Mouse (Mus musculus) fibroblast of lung, adult 2 months (primary cell): ENCODE data around the gene Copg2.

Experiments
- DNase-seq: peaks from one replicate; pipeline ENCODE4 v3.0.0-alpha.2; 2011; ENCODE audit warnings: low read depth

Copg2 gene

DNA sequence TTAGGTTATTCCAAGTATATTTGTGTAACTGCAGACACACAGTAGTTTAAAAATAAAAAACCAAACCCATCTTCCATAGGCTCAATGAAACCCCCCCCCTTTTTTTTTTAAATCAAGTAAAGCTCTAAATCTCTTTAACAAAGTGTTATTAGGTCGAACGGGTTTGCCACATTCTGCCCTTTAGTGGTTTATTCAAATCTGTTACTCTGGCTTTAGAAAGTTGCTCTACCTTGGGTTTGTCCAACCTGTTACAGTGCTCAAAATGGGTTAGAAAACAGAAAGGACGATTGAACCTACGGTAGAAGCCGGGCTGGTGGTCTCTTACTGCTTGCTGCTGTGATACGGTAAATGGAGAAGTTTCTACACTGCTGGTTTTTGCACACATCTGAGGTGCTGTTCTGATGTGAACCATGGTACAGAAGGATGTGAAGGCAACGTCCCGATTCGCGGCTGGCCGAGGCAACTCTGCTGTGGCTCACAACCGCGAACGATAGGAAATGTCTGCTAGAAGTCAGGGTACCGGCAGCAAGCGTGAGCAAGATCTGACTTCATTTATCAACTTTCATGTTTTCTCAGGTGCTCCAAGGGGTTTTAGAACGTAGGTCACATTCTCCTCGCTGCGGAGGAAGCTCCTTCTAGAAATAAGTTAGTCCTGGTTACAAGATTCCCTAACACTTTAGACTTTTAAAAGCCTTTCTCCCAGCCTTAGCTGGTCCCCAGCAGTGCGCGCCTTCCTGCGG is 161.4 kb downstream of the Copg2 start:
- DNase-seq = no peak

DNA sequence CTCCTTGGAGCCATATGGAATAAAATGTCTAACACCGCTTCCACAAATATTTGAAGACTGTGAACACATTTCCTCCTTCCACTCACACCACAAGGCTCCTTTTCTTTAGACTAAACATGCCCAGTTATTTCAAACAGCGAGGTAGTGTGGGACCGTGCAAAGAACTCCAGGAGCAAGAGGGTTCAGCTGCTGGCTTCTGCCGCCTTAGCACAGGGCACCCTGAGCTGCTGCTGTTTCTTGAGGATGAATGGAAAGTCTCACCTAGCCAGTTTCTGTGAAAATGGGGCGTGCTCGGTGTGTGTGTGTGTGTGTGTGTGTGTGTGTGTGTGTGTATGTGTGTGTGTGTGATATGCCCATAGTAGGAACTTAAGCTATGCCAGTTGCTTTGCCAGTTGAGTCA is 162.1 kb downstream of the Copg2 start:
- DNase-seq = no peak

DNA sequence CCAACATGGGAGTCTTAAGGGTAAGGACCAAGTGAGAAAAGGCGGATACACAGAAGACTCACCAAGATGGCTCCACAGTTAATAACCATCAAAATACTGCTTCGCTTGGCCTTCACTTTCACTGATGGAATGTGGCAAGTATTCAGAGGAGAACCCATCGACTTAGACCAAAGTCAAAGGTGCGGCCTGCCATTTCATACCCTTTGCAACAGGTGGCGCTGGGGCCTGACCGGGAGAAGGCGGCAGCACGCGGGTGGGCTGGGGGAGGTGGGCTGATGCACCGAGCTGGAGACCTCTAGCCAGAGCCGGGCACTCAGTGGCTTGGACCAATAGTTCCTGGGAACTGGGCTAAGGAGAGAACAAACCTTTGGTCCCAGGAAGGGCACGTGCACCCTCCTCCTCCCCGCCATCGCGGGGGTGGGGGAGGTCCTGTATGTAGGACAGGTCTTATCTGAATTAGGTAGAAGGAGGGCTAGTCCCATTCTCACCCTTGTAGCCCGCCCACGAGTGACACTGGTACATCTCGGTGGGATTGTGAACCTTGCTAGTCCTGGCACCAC is 163.9 kb downstream of the Copg2 start:
- no peak for DNase-seq

DNA sequence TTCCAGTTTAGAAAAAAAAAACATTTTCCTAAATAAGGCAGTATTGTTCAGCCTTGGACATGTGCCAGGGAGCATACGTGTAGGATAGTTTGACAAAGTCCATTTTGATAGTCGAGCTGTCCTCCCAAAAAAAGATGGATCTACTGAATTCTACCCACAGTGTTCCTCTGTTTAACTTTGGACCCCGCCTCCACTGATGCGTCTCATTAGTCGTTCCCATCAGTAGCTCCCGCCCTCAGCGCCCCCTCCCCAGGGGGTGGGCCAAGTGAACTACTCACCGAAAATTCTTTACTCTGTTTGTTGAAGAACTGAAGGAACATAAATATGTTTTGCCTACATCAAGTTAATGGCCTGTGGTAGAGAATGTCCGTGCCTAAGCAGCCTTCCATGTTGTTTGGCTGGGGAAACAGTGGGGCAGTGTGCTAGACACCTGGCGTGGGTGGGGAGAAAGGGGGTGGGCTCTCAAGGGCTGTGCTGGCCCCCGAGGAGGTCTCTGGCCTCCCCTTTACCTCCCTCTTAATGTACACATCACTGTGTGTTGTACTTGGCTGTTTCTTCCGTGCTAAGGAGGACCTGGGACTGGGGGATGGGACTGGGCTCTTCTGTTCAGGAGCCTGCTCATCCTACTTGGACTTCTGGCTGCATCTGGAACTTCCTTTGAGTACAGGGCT is 166.2 kb downstream of the Copg2 start:
- DNase-seq = no peak

DNA sequence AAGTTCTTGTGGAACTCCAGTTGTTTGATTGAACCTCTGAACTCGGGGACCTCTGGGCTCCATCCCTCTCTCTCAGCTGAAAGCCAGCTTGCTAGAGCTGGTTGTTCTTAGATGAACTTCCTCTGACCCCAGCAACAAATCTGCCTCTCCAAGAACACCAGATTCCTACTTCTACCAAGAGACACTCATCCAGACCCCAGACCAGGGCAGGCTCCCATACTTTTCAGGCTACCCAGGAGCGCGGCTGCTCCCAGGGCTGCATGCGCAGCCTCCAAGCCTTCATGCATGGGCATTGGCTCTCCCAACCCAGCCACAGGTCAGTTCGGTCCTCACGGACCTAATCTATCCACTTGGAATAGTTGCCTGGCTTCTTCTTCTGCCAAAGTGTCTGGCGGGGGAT is 173.3 kb downstream of the Copg2 start, which contains the start of gene Mest:
Gene Mest (plus strand): TSS at position 217 of the 400 bp plus-strand sequence.
- no peak for DNase-seq

DNA sequence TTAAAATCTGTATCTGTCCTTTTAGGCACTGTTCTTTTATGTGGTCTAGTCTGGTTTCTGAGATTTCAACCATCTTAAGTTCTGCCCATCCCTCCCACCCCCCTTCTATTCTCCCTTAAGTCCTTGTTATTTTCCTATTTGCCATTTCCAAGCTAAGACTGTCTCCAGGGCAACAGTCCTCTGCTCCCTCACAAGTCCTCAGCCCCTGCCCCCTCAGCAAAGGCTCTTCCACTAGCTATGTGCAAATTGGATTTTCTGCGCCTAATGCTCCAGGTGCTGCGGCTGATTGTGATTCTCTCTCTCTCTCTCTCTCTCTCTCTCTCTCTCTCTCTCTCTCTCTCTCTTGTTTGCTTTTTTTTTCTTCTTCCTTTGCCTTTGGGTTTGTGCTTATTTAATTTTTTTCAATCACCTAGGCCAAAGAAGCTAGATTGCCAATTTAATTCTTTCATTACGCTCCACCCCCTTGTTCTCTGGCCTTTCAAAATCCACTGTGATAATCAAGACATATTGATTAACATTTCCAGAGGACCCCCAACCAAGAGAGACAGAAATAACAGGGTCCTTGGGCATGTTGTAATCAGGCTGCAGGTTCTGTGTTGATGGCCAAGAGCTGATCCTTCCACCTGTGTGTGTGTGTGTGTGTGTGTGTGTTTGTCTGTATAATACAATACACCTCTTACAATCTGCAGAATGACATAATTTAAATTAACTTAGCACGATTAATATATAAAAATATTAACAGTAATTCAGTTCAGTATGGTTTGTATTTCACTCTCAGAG is 174.0 kb downstream of the Copg2 start:
- no peak for DNase-seq

DNA sequence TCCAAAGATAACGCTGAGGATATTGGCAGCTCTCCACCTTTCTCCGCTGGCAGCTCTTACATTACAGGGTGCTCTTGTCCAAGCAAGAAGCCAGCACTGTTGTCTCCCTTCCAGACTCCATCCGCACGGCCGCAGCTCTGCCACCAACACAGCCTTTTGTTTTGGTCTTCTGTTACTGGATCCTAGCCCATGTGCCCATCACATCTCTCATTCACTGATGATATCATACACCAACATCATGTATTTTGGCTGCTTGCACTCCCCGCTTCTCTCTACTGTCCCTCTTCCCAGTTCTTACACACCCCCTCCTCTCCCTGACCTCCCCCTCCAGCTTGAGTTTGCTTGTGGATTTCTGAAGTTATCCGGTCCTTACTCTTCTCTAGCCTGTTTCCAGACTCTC is 179.8 kb downstream of the Copg2 start:
- no peak for DNase-seq

DNA sequence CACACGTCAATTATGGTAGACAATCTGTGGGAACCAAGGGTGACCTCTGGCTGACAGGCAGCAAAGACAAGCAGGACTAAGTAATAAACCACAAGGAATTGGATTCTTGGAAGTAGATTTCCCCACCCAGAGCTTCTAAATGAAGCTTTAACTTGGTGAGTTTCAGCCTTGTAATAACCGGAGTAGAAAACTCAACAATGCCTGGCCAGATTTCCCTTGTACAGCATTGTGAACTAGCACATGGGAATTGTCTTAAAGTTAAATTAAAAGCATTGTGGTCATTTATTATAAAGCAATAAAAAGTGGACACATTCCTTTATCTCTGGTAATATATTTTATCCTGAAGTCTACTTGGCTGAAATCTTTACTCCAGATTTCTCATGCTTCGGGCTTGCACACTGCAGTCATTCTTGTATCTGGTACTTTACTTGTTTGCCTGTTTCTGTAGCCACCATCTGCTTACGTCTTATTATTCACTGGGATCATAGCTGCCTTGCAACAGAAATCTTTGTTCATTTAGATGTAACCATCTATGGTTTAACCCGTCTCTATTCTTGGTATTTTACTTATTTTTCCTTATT is 181.6 kb downstream of the Copg2 start:
- no peak for DNase-seq

DNA sequence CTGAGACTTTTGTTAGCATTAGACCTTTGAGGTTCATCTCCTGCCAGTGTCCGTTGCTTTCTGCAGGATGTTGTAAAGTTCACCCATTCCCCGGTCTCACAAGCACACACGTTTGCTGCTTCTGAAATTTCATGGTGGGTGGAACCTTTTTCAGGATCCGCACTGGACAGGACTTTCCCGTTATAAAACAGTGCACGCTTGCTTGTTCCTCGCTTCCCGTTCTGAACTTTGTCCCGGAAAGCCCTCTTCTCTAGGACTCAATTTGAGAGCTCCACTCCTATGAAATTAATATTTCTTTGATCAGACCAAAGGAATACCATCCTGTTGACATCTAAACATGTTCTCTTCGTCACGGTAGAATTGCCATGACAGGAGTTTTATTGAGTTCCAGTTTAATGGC is 182.7 kb downstream of the Copg2 start:
- no peak for DNase-seq

DNA sequence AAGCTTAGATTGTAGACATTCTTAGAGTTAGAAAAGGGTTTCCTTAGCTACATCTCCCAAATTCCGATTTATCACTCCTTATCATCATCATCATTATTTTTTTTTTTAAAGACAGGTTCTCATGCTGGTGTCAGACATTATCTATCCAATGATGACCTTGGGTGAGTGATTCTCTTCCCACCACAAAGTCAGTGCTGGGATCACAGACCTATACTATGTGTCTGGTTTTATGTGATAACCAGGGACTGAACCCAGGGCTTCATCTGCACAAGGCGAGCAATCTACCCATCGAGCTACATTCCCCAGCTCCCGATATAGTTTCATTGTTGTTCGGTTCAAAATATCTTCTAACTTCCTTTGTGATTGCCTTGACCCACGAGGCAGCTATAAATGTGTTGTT is 183.1 kb downstream of the Copg2 start:
- no peak for DNase-seq

DNA sequence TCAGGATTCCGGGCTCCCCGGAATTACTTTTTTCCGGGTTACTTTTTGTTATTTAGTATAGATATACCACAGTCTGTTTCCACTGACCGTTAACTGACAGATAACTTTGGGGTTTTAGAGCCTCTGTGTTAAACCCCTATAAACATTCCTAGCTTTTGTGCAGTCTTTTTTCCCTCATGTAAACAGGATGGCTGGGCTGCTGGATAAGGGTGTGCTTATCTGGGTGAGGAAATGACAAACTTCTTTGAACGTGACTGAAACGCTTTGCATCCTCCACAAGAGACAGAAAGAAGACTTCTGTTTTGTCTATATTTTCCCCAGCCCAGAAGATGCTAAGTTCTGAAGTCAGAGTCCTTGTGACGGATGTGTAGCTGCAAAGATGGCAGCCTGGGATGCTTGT is 184.1 kb downstream of the Copg2 start:
- no peak for DNase-seq

DNA sequence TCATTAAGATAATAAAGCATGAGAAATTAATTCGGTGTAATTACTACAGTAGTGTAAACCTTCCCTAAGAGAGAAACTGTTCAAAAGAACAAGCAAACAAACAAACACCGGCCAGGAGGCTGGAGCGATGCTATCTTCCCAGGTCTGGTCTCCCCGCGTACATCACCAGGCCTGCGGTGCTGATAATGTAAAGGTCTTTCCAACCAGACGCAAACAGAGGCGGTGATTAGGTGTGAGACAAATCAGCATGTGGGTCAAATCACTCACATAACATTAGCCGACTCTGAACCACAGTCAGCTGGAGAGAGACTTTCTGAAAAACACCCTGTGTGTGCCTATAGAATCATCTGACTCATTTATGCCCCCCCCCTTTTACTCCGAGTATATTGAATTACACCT is 185.2 kb downstream of the Copg2 start:
- no peak for DNase-seq

DNA sequence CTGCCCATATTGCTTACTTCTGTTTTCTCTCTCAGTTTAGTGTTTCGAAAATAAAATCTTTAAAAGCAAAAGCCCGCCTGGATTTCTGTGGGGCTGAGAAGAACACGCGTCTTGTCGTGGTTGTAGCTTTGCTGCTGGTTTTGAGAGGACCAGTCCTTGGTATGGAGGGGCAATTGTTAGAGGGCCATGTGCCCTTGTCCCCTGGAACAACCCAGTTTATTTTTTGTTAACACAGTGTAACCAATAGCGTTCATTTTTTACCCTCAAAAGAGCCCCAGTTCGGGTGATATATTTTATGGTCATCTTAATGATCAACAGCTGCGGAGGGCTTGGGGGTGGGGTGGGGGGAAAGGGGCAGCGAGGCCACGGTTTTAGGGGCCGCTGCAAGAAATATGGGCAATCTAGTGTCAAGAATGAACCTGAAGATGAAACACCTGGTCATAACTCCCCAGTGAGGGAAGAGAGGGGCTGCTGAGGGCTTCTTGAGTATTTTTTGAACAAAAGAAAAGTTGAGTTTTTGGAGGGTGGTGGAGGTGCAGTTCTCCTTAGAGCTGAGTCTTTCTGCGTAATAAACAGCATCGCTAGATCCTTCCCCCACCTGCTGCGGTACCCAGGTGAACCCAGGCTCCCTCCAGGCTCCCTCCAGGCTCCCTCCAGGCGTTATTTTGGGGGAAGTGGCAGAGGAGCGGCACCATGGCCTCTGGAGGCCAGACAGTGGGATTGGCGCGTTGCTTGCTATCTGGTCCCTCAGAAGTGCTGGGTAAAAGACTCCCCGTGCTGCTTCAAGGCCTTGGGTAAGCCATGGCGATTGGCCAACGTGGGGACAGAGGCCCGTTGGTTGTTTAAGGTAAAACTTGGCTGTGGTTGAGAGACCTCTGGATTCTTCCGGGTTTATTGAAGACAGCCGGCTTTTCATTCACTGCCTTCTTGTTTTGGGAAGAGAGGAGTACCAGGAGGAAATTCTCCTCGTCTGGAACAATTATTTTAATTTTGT is 185.9 kb downstream of the Copg2 start:
- DNase-seq = no peak

DNA sequence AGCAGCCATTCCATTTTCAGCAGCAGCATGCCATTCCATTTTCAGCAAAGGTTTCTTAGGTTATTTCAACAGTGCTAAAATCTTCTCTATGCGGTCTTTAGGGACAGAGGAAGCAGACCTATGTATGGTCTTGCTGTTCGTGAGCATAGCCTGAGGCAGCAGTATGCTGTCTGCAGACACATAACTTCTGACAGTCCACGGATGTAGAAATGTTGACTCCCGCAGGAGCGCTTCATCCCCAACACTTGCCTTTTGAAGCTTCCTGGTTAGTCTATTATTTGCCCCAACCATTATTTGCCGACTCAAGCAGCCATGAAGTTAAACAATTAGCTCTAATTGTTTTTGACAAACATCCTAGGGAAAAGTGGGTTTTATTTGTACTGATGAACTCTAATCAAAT is 187.5 kb downstream of the Copg2 start:
- no peak for DNase-seq

DNA sequence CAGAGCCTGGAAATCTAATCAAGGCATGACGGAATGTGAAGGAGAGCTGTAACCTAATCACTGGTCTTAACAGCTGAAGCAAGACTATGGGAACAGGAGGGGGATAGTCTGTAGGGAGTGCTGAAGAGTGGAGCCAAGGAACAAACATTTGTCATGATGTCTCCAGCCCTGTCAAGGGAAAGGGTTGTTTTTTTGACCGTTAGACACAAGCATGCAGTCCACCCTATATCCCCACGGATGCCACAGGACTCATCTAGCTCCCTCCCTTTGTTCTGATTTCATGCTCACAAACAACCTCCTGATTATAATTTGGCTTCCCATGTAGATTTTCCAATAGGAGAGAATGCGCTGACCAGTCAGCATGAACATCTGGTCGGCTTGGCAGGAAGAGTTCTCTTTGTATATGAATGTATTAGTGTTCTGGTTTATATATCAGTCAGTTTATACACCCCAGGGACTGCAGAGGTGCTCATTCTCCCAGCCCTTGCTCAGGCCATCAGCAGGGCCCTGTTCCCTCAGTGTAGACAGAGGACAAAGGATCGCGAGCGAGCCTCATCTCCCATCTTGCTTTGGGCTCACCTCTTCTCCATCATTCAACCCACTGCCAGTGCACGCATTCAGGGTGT is 192.5 kb downstream of the Copg2 start:
- no peak for DNase-seq

DNA sequence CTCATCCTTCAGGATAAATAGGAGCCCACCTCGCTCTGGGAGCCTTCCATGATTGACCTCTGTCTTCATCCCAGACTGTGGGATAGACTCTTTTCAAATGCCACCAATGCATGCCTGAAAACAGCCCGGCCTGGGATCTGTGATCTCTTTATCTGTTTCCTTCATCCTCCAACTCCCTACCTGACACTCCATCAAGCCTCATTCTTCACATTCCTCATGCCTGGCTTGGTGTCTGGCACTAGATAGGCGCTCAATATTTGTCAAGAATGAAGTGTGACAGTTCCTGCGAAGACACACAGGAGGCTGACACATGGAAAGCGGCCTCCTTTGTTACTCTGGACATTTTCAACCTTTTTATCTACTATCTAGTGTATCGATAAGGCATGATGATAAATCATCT is 193.1 kb downstream of the Copg2 start:
- DNase-seq = no peak

DNA sequence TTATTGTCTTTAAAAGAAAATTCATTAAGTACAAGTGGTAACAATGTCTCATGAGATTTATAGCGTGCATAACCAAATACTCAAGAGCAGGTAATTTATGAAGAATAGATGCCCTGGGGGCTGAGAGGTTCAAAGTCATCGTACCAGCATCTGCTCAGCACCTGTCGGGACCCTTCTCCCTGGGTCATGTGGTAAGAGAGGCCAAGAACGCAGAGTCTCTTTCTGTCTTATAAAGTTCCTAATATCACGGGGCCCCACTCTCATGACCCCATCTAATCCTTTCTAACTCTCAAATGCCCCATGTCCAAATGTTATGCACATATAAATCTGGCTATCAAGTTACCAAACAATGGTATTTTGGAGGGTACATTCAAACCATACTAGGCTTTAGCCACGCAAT is 193.7 kb downstream of the Copg2 start:
- DNase-seq = no peak

DNA sequence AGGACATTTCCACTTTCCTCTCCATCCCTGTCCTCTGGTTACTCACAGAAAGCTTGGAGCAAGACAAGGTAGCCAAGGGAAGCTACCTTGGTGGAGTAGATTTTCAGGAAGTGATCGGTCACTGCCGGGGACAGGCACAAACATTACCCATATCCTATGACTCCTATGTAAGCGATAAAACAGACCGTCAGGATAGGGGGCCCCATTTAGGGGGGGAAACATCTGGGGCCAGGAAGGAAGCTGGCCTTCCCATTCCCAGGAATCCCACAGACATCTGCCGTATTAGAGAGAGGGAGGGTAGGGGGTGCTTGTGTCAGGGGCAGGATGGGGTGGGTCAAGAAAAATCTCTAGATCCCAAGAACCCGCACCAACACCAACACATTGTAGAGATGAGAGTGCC is 196.4 kb downstream of the Copg2 start:
- DNase-seq = no peak

DNA sequence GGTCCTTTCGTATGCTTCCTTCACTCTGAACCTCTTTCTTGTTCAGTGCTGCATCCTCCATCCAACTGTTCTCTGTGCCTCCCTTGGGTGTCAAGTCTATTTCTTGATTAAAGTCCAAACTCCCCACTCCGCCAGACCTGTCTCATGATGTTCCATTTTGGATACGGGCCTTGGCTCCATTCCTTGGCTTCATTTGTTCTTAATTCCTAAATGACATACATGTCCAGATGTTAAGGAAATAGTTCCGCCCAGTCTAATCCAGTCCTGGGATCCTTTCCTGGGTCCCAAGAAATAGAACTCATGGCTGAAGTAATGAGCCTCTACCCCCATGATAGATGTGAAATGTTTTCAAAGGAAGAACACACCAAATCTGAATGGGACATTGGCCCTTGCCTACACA is 198.6 kb downstream of the Copg2 start:
- no peak for DNase-seq
